Mouse (Mus musculus) cerebellum, adult 2 months (tissue): ENCODE data around the gene Dpysl5. TPM values are rescaled to one million over a fixed set of nuclear protein-coding genes. Genes with fewer than 3 reads are reported as not detected.
A peak's percentile ranks its signal among the peaks of the same experiment; 100 is the strongest.

ENCODE experiments used
- DNase-seq, 2 experiments: peaks; one replicate each; pipeline ENCODE4 v3.0.0; 2021
- H3K27ac ChIP-seq: fragments of 200-500 bp; 2 replicates; pipeline ENCODE4 v1.5.1; 2012; ENCODE audit warnings: low read length, control low read depth, inconsistent platforms; ENCODE audit not compliant: insufficient read depth
- H3K27me3 ChIP-seq: fragments of 200-500 bp; 2 replicates; pipeline ENCODE4 v1.6.1; 2012; ENCODE audit warnings: inconsistent platforms, mild to moderate bottlenecking, low read length, moderate library complexity; ENCODE audit not compliant: control insufficient read depth, insufficient read depth
- H3K4me1 ChIP-seq: fragments of 200-500 bp; 2 replicates; pipeline ENCODE4 v1.6.1; 2011; ENCODE audit warnings: low read length; ENCODE audit not compliant: control insufficient read depth, insufficient read depth
- H3K4me3 ChIP-seq: fragments of 200-500 bp; replicated peaks from 2 replicates; pipeline ENCODE3; 2011; ENCODE audit warnings: mild to moderate bottlenecking, low read depth, low read length, control low read depth; ENCODE audit not compliant: insufficient read depth
- CTCF ChIP-seq: fragments of 200-500 bp; IDR thresholded peaks from 2 replicates; pipeline ENCODE4 v1.5.1; 2011; ENCODE audit warnings: low read depth, mild to moderate bottlenecking, control low read depth, low read length, moderate library complexity, borderline replicate concordance; ENCODE audit not compliant: insufficient read depth
- POLR2A ChIP-seq: fragments of 200-500 bp; IDR thresholded peaks from 2 replicates; pipeline ENCODE4 v1.6.1; 2011; ENCODE audit warnings: low read length, control low read depth, borderline replicate concordance; ENCODE audit not compliant: insufficient read depth
- WGBS: fragments of 180-500 bp; shearing (Covaris S2); methylation state at CpG from one replicate; pipeline ENCODE4 v1.1.7; 2018; 5-methylcytosine and 5-hydroxymethylcytosine counted together
- polyA plus RNA-seq: library from polyadenylated mRNA; depleted of rRNA; stranded (reverse); fragments of >200 nt; gene quantifications from 2 replicates; pipeline ENCODE4 v1.2.3, GENCODE M21; 2012; rRNA removed

The Dpysl5 gene
- polyA plus RNA-seq: 24.2 and 26.5 TPM in 2 replicates

- Histone ChIP-seq H3K4me3 (peak within 1 kb of the TSS; percentile 82), H3K27ac (peak within 1 kb of the TSS; percentile 25; the same call in 1 of the 2 replicates), H3K4me1 (no peaks in the 10 kb centered on the region), H3K27me3 (no peaks in the 10 kb centered on the region)
- TF ChIP-seq POLR2A (peak; percentile 89), CTCF (no peak)
- peak; percentile 93 to 97 for DNase-seq
- WGBS: 2% methylated on average over 61 of the region's 71 CpGs
Measured at GRCm38 (mm10) chr5:30711147-30712001, at the start of gene Dpysl5. Dpysl5 (plus strand) TSS chr5:30711564.

GRCm38 (mm10) chr5:30665360-30665759, 46.0 kb upstream of the Dpysl5 start:
- H3K4me3 ChIP-seq: no peak overlapping the region
- no peaks in the 10 kb centered on the region for H3K27me3 ChIP-seq
- 91% methylated on average over 9 of the region's 9 CpGs for WGBS
- TF ChIP-seq CTCF (no peak), POLR2A (no peak)
- H3K27ac ChIP-seq: no peak overlapping the region
- no peaks in the 10 kb centered on the region for H3K4me1 ChIP-seq
- no peak for DNase-seq

GRCm38 (mm10) chr5:30665968-30666367, 45.4 kb upstream of the Dpysl5 start:
- Histone ChIP-seq H3K27me3 (no peaks in the 10 kb centered on the region), H3K27ac (peak overlapping the region; percentile 61; the same call in 1 of the 2 replicates), H3K4me3 (peak overlapping the region; percentile 46), H3K4me1 (no peaks in the 10 kb centered on the region)
- DNase-seq: no peak
- 38% methylated on average over 6 of the region's 6 CpGs for WGBS
- TF ChIP-seq CTCF (no peak), POLR2A (no peak)

GRCm38 (mm10) chr5:30666391-30667195, 44.8 kb upstream of the Dpysl5 start, which contains the start of gene Cenpa:
Cenpa (plus strand) TSS chr5:30666777.
- TF ChIP-seq CTCF (no peak), POLR2A (peak; percentile 91; the same call in 1 of the 2 replicates)
- Histone ChIP-seq H3K4me1 (no peaks in the 10 kb centered on the region), H3K4me3 (peak within 1 kb of the TSS; percentile 46), H3K27ac (peak within 1 kb of the TSS; percentile 61; the same call in 1 of the 2 replicates), H3K27me3 (no peaks in the 10 kb centered on the region)
- peak; percentile 82 to 97 for DNase-seq
- WGBS: under 1% methylated on average over 40 of the region's 40 CpGs

GRCm38 (mm10) chr5:30667215-30667614, 44.1 kb upstream of the Dpysl5 start:
- DNase-seq: no peak
- H3K27me3 ChIP-seq: no peaks in the 10 kb centered on the region
- H3K27ac ChIP-seq: no peak overlapping the region
- H3K4me1 ChIP-seq: no peaks in the 10 kb centered on the region
- peak overlapping the region; percentile 46 for H3K4me3 ChIP-seq
- WGBS: under 1% methylated on average over 13 of the region's 13 CpGs
- TF ChIP-seq CTCF (no peak), POLR2A (no peak)

- Histone ChIP-seq H3K27me3 (no peaks in the 10 kb centered on the region), H3K4me3 (no peak overlapping the region), H3K4me1 (no peaks in the 10 kb centered on the region), H3K27ac (no peak overlapping the region)
- TF ChIP-seq CTCF: no peak
- no peak for TF ChIP-seq POLR2A
- no peak for DNase-seq
- 0% methylated on average over 3 of the region's 3 CpGs for WGBS
Measured at GRCm38 (mm10) chr5:30667686-30668085, 43.7 kb upstream of the Dpysl5 start.

- Histone ChIP-seq H3K27me3 (no peaks in the 10 kb centered on the region), H3K4me1 (no peaks in the 10 kb centered on the region), H3K27ac (no peak overlapping the region), H3K4me3 (no peak overlapping the region)
- WGBS: 92% methylated on average over 9 of the region's 9 CpGs
- no peak for DNase-seq
- no peak for TF ChIP-seq CTCF
- no peak for TF ChIP-seq POLR2A
Measured at GRCm38 (mm10) chr5:30668637-30669495, 42.5 kb upstream of the Dpysl5 start.
